Mouse (Mus musculus): ENCODE measurements around the gene Mta2.
"Not testable (repeated sequence)": the region's sequence is repeated elsewhere in the genome, so short reads cannot be mapped to it uniquely, and the experiment has no call there.

Gene Mta2

GRCm38 (mm10) chr19:8941515-8942217 lies at the start of gene Mta2:
Mta2 (plus strand) TSS chr19:8941875.
- peak; percentile 98 for DNase-seq (ENCODE audit: low read depth)

- peak; percentile 91 for DNase-seq (ENCODE audit: low read depth)
Measured at GRCm38 (mm10) chr19:8892829-8893766, 48.6 kb upstream of the Mta2 start, which contains the start of gene Ints5. Ints5 (plus strand) TSS chr19:8893005.

- no peak for DNase-seq (ENCODE audit: low read depth)
Measured at GRCm38 (mm10) chr19:8895397-8895960, 46.2 kb upstream of the Mta2 start.

- DNase-seq (ENCODE audit: low read depth): not testable (repeated sequence)
Measured at GRCm38 (mm10) chr19:8896231-8896630, 45.4 kb upstream of the Mta2 start.

GRCm38 (mm10) chr19:8897211-8897864 lies 44.3 kb upstream of the Mta2 start:
- DNase-seq (ENCODE audit: low read depth): peak; percentile 12

- DNase-seq (ENCODE audit: low read depth): peak; percentile 96
Measured at GRCm38 (mm10) chr19:8897865-8898495, 43.7 kb upstream of the Mta2 start, which contains the start of gene Ganab. Ganab (plus strand) TSS chr19:8898071.

GRCm38 (mm10) chr19:8898576-8898975 lies 43.1 kb upstream of the Mta2 start:
- peak; percentile 52 for DNase-seq (ENCODE audit: low read depth)

GRCm38 (mm10) chr19:8899079-8899478 lies 42.6 kb upstream of the Mta2 start:
- no peak for DNase-seq (ENCODE audit: low read depth)

- DNase-seq (ENCODE audit: low read depth): no peak
Measured at GRCm38 (mm10) chr19:8903412-8903811, 38.3 kb upstream of the Mta2 start.

GRCm38 (mm10) chr19:8908531-8908930 lies 33.1 kb upstream of the Mta2 start:
- DNase-seq (ENCODE audit: low read depth): no peak

- no peak for DNase-seq (ENCODE audit: low read depth)
Measured at GRCm38 (mm10) chr19:8911810-8912209, 29.9 kb upstream of the Mta2 start.

GRCm38 (mm10) chr19:8914212-8914611 lies 27.5 kb upstream of the Mta2 start:
- DNase-seq (ENCODE audit: low read depth): no peak

GRCm38 (mm10) chr19:8919000-8919399 lies 22.7 kb upstream of the Mta2 start:
- DNase-seq (ENCODE audit: low read depth): peak; percentile 22

GRCm38 (mm10) chr19:8919684-8920072 lies 22.0 kb upstream of the Mta2 start:
- no peak for DNase-seq (ENCODE audit: low read depth)

GRCm38 (mm10) chr19:8920073-8920736 lies 21.5 kb upstream of the Mta2 start, which contains the start of gene B3gat3:
B3gat3 (plus strand) TSS chr19:8920374.
- DNase-seq (ENCODE audit: low read depth): peak; percentile 80

GRCm38 (mm10) chr19:8920836-8921291 lies 20.8 kb upstream of the Mta2 start:
- DNase-seq (ENCODE audit: low read depth): peak; percentile 80

- DNase-seq (ENCODE audit: low read depth): peak; percentile 35
Measured at GRCm38 (mm10) chr19:8921741-8922140, 19.9 kb upstream of the Mta2 start.

GRCm38 (mm10) chr19:8926766-8927165 lies 14.9 kb upstream of the Mta2 start:
- DNase-seq (ENCODE audit: low read depth): no peak

- no peak for DNase-seq (ENCODE audit: low read depth)
Measured at GRCm38 (mm10) chr19:8927891-8928525, 13.7 kb upstream of the Mta2 start.

GRCm38 (mm10) chr19:8928689-8929223 lies 12.9 kb upstream of the Mta2 start:
- no peak for DNase-seq (ENCODE audit: low read depth)

All from naive thymus-derived CD4-positive, alpha-beta T cell, adult 2 months (primary cell).